Mouse (Mus musculus): ENCODE data around the gene Dennd6b. TPM values are rescaled to one million over a fixed set of nuclear protein-coding genes. Genes with fewer than 3 reads are reported as not detected.

The Dennd6b gene
- polyA plus RNA-seq, 1 experiment from 2014 or later: 13.9 TPM

DNA sequence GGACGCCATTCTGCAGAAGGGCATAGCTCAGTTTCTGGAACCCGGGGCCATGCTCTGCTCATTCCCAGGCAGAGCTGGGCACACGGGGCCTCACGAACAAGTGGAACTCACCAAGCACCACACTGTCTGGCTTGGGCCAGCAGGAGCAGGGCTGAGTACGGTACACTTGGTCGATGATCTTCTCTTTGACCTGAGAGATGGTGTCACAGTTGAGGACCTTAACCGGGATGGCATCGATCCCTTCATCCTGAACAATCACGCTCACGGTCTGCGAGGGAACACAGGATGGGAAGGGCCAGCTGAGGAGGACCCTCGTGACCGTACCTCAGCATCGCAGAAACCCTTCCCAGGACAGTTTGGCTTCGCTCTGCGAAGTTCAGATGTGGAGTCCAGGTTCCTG lies 37.8 kb downstream of the Dennd6b start:
- no peak overlapping the region for H3K9ac ChIP-seq (ENCODE audit: low read length)
- no peak overlapping the region for H3K27ac ChIP-seq (ENCODE audit: low read depth)
- no peak overlapping the region for H3K4me2 ChIP-seq (ENCODE audit: low read length)
- H3K36me3 ChIP-seq (ENCODE audit: control insufficient read depth, insufficient read depth, low read length): peaks cover 98% of the 10 kb centered on the region
- DNase-seq (ENCODE audit: low spot score): no peak
- no peaks in the 10 kb centered on the region for H3K4me1 ChIP-seq (replicated peaks; ENCODE audit: control insufficient read depth, insufficient read depth, low read length)
- no peaks in the 10 kb centered on the region for H3K27me3 ChIP-seq (replicated peaks; ENCODE audit: control insufficient read depth, insufficient read depth, low read length)
- no peaks in the 10 kb centered on the region for H3K9me3 ChIP-seq (ENCODE audit: control insufficient read depth, low read length)
- no peak for ATAC-seq (replicated peaks; ENCODE audit: low FRiP score, low TSS enrichment, low read depth)
- WGBS: 94% methylated on average over 16 of the region's 16 CpGs
- no peak overlapping the region for H3K4me3 ChIP-seq (ENCODE audit: low read depth, low read length)

DNA sequence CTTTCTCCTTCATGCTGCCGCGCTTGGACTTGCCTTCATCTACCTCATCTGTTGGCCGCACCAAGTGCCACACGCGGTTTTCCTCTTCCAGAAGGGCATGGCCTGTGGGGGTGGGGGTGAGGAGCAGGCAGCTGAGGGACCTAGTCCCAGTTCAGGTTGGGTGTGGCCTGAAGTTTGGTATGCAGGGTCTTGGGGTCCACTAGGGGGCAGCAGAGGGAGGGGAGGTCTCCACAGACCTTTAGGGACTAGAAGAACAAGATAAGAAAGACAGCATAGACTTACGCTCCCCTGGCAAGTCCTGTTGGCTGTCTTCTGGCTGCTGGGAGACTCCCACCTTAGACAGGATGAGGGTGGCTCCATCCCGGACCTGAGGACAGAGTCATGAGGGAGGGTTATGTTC lies 38.3 kb downstream of the Dennd6b start:
- no peak overlapping the region for H3K4me2 ChIP-seq (ENCODE audit: low read length)
- WGBS: 54% methylated on average over 7 of the region's 7 CpGs
- H3K4me1 ChIP-seq (replicated peaks; ENCODE audit: control insufficient read depth, insufficient read depth, low read length): no peaks in the 10 kb centered on the region
- H3K9me3 ChIP-seq (ENCODE audit: control insufficient read depth, low read length): no peaks in the 10 kb centered on the region
- ATAC-seq (replicated peaks; ENCODE audit: low FRiP score, low TSS enrichment, low read depth) (0 out of 2 replicates have a peak, but pooled peaks have one; percentile 4), DNase-seq (ENCODE audit: low spot score) (peak; percentile 73)
- no peak overlapping the region for H3K9ac ChIP-seq (ENCODE audit: low read length)
- no peak overlapping the region for H3K4me3 ChIP-seq (ENCODE audit: low read depth, low read length)
- H3K27me3 ChIP-seq (replicated peaks; ENCODE audit: control insufficient read depth, insufficient read depth, low read length): no peaks in the 10 kb centered on the region
- no peak overlapping the region for H3K27ac ChIP-seq (ENCODE audit: low read depth)
- peaks cover 95% of the 10 kb centered on the region for H3K36me3 ChIP-seq (ENCODE audit: control insufficient read depth, insufficient read depth, low read length)

DNA sequence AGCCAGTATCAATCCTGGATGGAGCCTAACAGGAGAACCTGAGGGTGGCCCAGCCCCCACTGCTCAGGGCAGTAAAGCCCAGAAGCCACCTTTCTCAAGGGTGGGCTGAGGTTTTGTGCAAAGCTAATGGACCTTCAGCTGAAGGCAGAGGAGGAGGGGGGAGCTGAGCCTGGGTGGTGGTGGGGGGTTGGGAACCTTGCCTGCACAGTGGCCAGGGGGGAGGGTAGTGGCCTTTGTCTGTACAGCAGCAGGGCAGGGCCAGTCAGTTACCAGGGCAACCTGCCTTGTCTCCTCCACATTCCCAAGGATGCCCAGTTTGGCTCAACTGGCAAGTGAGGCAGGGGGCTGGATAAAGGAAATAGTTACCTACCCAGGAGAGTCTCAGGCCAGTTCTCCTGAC lies 44.0 kb downstream of the Dennd6b start:
- Histone ChIP-seq H3K4me1 (replicated peaks; ENCODE audit: control insufficient read depth, insufficient read depth, low read length) (peaks cover 11% of the 10 kb centered on the region), H3K36me3 (ENCODE audit: control insufficient read depth, insufficient read depth, low read length) (peaks cover 38% of the 10 kb centered on the region), H3K27me3 (replicated peaks; ENCODE audit: control insufficient read depth, insufficient read depth, low read length) (peaks cover 18% of the 10 kb centered on the region), H3K27ac (ENCODE audit: low read depth) (no peak overlapping the region), H3K9ac (ENCODE audit: low read length) (no peak overlapping the region), H3K4me3 (ENCODE audit: low read depth, low read length) (no peak overlapping the region), H3K4me2 (ENCODE audit: low read length) (no peak overlapping the region), H3K9me3 (ENCODE audit: control insufficient read depth, low read length) (no peaks in the 10 kb centered on the region)
- DNase-seq (ENCODE audit: low spot score) (no peak), ATAC-seq (replicated peaks; ENCODE audit: low FRiP score, low TSS enrichment, low read depth) (no peak)

DNA sequence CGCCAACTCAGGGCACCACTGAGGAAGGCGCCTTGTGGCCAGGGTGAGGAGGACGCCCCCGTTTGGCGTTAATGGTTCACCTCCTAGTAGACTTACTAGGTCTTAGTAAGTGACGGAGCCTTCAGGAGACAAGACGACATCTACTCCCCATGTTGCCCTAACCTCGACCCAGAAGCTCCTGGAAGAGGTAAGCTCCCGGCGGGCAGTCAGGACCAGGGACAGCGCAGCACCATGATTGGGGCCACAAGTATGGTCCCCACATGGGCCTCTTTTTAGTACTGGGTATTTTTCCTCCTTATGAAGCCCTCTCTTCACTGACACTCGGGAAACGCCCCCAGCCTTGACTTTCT lies 46.3 kb downstream of the Dennd6b start:
- Histone ChIP-seq H3K9ac (ENCODE audit: low read length) (no peak overlapping the region), H3K27me3 (replicated peaks; ENCODE audit: control insufficient read depth, insufficient read depth, low read length) (peaks cover 41% of the 10 kb centered on the region), H3K9me3 (ENCODE audit: control insufficient read depth, low read length) (no peaks in the 10 kb centered on the region), H3K36me3 (ENCODE audit: control insufficient read depth, insufficient read depth, low read length) (peaks cover 15% of the 10 kb centered on the region), H3K4me2 (ENCODE audit: low read length) (peak overlapping the region; percentile 97), H3K4me1 (replicated peaks; ENCODE audit: control insufficient read depth, insufficient read depth, low read length) (peaks cover 11% of the 10 kb centered on the region), H3K27ac (ENCODE audit: low read depth) (no peak overlapping the region), H3K4me3 (ENCODE audit: low read depth, low read length) (peak overlapping the region; percentile 69)
- DNase-seq (ENCODE audit: low spot score) (peak; percentile 88), ATAC-seq (replicated peaks; ENCODE audit: low FRiP score, low TSS enrichment, low read depth) (no peak)
- WGBS: 2% methylated on average over 13 of the region's 13 CpGs

DNA sequence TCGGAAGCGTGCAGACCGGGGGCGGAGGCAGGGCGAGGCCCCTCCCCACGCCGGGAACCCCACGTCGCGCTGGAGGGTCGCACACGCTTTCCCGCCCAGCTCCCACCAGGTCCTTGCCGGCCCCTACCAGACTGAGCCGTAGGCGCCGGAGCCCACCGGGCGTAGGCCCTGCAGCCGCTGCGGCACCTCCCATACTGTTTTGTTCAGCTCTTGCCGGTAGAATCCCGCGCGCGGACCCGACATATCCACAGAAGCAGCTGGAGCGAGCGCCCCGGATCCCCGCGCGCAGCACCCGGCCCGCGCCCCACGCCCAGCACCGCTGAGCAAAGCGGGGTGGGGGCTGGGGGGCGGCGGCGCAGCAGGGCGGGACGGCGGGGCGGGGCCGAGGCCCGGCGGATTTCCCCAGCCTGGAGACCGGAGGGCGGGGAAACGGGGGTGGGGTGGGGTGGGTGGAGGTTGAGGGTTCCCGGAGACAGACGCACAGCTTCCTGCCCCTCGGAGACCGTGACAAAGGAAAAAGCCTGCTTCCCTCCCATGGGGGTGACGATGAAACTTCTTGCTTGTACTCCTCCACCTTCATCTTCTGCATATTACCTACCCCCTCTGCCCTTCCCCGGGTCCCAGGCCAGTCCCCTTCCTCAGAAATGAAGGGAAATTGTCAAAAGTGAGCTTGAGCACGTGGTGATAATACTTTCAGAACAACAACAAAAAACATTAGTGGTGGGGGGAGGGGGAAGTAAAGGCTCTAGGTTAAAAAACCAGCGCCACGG lies 46.8 kb downstream of the Dennd6b start, which contains the start of gene Mapk11:
Mapk11 (minus strand) TSS at position 358 of the 770 bp plus-strand sequence.
- ATAC-seq (replicated peaks; ENCODE audit: low FRiP score, low TSS enrichment, low read depth) (peak; percentile 52), DNase-seq (ENCODE audit: low spot score) (peak; percentile 75)
- H3K9me3 ChIP-seq (ENCODE audit: control insufficient read depth, low read length): no peaks in the 10 kb centered on the region
- peaks cover 44% of the 10 kb centered on the region for H3K27me3 ChIP-seq (replicated peaks; ENCODE audit: control insufficient read depth, insufficient read depth, low read length)
- H3K36me3 ChIP-seq (ENCODE audit: control insufficient read depth, insufficient read depth, low read length): peaks cover 10% of the 10 kb centered on the region
- H3K4me2 ChIP-seq (ENCODE audit: low read length): peak within 1 kb of the TSS; percentile 97
- H3K4me1 ChIP-seq (replicated peaks; ENCODE audit: control insufficient read depth, insufficient read depth, low read length): peaks cover 11% of the 10 kb centered on the region
- no peak within 1 kb of the TSS for H3K27ac ChIP-seq (ENCODE audit: low read depth)
- under 1% methylated on average over 50 of the region's 61 CpGs for WGBS
- H3K4me3 ChIP-seq (ENCODE audit: low read depth, low read length): peak within 1 kb of the TSS; percentile 69
- peak within 1 kb of the TSS; percentile 51 for H3K9ac ChIP-seq (ENCODE audit: low read length)

DNA sequence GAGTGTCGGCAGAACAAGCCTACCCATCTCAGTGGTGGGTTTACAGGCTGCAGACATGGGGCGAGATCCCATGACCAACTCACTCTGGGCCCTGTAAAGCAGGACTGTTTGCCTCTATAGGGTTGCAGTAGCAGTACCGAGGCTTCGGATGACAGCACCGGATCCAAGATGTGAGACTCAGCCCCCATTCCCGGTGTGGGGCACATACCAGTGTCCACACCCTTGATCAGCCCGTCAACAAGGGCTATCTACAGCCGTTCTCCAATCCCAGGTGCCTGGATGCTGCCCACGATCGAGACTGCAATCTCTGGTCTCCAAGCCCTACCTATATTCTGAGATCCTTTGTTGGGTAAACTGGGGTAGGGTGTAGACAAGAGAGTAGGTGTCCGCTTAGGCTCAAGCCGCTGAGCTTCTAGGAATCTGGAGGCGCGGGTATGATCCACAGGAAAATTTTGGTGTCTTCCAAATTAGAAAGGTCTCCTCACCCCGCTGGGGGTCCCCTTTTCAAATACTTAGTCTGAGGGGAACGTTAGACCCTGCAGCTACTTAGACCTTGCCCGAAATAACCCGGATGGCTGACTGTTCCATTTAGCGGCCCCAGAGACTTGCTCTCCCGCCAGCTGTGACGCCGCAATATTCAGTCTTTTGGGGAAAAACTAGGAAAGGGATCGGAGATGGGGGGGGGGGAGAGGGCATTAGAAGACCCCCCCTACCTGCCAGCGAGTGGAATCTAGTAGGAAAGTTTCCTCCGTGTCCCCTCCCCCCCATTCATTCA lies 47.6 kb downstream of the Dennd6b start:
- ATAC-seq (replicated peaks; ENCODE audit: low FRiP score, low TSS enrichment, low read depth): no peak
- WGBS: 9% methylated on average over 25 of the region's 25 CpGs
- peaks cover 11% of the 10 kb centered on the region for H3K4me1 ChIP-seq (replicated peaks; ENCODE audit: control insufficient read depth, insufficient read depth, low read length)
- peaks cover 44% of the 10 kb centered on the region for H3K27me3 ChIP-seq (replicated peaks; ENCODE audit: control insufficient read depth, insufficient read depth, low read length)
- H3K9ac ChIP-seq (ENCODE audit: low read length): peak overlapping the region; percentile 51
- H3K27ac ChIP-seq (ENCODE audit: low read depth): no peak overlapping the region
- peak overlapping the region; percentile 69 for H3K4me3 ChIP-seq (ENCODE audit: low read depth, low read length)
- peaks cover 4% of the 10 kb centered on the region for H3K36me3 ChIP-seq (ENCODE audit: control insufficient read depth, insufficient read depth, low read length)
- H3K9me3 ChIP-seq (ENCODE audit: control insufficient read depth, low read length): no peaks in the 10 kb centered on the region
- DNase-seq (ENCODE audit: low spot score): peak; percentile 67
- H3K4me2 ChIP-seq (ENCODE audit: low read length): peak overlapping the region; percentile 97

DNA sequence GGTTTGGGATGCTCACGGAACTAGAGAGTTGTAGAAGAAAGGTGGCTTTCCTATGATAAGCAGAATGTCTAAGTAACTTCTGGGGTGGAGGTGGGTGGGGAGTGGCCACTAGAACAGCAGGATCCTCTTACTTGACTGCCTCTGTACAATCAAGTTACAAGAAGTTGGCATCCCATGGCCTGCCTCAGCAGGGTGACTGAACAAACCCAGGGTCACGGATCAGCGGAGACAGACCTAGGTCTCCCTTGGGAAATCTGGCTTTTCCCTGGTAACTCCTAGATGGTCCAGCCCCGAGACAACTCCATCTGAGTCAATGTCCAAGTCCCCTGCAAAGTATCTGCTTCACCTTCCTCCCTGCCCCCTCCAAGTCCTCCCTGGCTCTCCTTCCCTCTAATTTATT lies 48.4 kb downstream of the Dennd6b start:
- Histone ChIP-seq H3K27me3 (replicated peaks; ENCODE audit: control insufficient read depth, insufficient read depth, low read length) (peaks cover 50% of the 10 kb centered on the region), H3K36me3 (ENCODE audit: control insufficient read depth, insufficient read depth, low read length) (no peaks in the 10 kb centered on the region), H3K4me3 (ENCODE audit: low read depth, low read length) (no peak overlapping the region), H3K9ac (ENCODE audit: low read length) (no peak overlapping the region), H3K27ac (ENCODE audit: low read depth) (no peak overlapping the region), H3K4me2 (ENCODE audit: low read length) (no peak overlapping the region), H3K4me1 (replicated peaks; ENCODE audit: control insufficient read depth, insufficient read depth, low read length) (peaks cover 11% of the 10 kb centered on the region), H3K9me3 (ENCODE audit: control insufficient read depth, low read length) (no peaks in the 10 kb centered on the region)
- WGBS: 56% methylated on average over 4 of the region's 4 CpGs
- DNase-seq (ENCODE audit: low spot score) (no peak), ATAC-seq (replicated peaks; ENCODE audit: low FRiP score, low TSS enrichment, low read depth) (no peak)

DNA sequence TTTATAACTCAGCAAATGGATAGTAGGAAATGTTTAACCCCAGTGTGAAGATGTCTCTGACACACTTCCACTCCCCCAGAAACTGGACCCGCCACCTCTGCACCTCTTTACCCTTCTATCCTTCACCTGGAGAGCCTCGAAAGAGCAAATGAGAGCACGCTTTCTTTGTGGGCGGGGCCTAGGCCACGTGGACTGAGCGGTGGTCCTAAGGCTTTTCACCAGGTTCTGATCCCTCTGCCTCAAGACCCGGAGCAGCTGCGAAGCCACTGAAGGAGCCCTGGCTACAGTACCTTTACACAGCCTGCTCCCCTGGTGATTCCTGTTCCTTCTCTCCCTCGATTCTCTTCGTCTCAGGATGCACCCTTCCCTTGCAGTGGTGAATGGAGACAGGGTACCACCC lies 48.8 kb downstream of the Dennd6b start:
- H3K36me3 ChIP-seq (ENCODE audit: control insufficient read depth, insufficient read depth, low read length): no peaks in the 10 kb centered on the region
- DNase-seq (ENCODE audit: low spot score) (no peak), ATAC-seq (replicated peaks; ENCODE audit: low FRiP score, low TSS enrichment, low read depth) (no peak)
- peaks cover 11% of the 10 kb centered on the region for H3K4me1 ChIP-seq (replicated peaks; ENCODE audit: control insufficient read depth, insufficient read depth, low read length)
- no peaks in the 10 kb centered on the region for H3K9me3 ChIP-seq (ENCODE audit: control insufficient read depth, low read length)
- peaks cover 53% of the 10 kb centered on the region for H3K27me3 ChIP-seq (replicated peaks; ENCODE audit: control insufficient read depth, insufficient read depth, low read length)
- H3K4me2 ChIP-seq (ENCODE audit: low read length): peak overlapping the region; percentile 47
- 25% methylated on average over 10 of the region's 10 CpGs for WGBS
- no peak overlapping the region for H3K4me3 ChIP-seq (ENCODE audit: low read depth, low read length)
- no peak overlapping the region for H3K27ac ChIP-seq (ENCODE audit: low read depth)
- no peak overlapping the region for H3K9ac ChIP-seq (ENCODE audit: low read length)

Data from intestine, embryonic 14.5 days (tissue).